Mouse (Mus musculus): ENCODE data around the gene Fitm2.
"Not testable (repeated sequence)": the region's sequence is repeated elsewhere in the genome, so short reads cannot be mapped to it uniquely, and the experiment has no call there.

Gene Fitm2

DNA sequence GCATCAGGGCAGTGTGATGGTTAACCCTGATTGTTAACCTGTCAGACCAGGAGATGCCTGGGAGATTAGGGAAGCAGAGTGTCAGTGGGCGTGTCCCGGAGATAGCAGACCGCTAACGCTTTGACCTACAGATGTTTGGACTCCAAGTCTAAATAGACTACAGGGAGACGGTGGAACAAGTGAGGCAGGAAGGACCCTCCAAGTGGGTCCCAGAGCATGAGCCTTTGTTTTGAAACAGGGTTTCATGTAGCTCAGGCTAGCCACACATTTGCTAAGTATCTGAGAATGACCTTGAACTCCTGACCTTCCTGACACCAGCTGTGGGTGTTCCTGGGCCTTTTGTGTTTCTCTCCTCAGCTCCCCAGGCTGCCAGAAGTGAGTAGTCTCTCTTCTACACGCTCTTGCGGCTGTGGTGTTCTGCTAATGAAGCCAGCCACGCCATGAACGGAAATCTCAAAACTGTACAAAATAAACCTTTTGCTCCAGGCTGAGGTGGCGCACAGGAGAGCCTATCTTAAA lies 9.1 kb downstream of the Fitm2 start:
- DNase-seq (ENCODE audit: low spot score in 2 of 2), result no peak

DNA sequence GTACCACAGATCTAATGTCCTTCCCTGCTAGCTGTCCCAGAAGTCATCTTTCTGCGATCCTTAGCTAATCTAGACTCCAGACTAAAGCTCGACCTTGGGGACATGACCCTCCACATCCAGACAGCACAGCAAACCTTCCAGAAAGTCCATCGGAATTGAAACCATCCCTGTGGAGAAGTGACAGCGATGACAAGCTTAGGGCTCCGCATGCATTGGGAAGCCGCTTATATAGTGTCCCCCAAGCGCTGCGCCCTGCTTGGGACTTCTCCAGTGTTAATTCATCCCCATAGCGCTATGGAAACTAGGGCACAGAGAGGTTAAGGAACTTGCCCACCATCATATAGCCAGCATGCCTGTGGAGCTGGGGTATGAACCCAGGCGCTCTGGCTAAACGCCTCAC lies 9.6 kb downstream of the Fitm2 start:
- no peak for DNase-seq (ENCODE audit: low spot score in 2 of 2)

DNA sequence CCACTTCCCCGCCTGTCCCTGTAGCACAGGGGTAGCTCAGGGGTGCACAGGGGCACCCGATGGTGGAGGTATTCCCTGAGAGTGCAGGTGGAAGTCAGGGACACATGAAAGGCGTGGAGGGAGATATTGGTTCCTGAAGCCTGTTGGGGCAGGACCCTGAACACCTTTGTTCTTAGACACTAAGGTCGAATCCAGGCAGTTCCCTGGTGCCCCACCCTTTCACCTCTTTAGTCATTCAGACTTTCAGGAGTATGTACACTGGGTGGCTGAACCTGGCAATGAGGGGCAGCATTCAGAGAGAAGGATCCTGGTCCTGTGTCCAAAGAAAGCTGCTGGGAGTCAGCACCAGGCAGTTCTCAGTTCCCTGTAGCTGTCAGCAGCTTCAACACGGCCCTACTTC lies 10.0 kb downstream of the Fitm2 start:
- DNase-seq (ENCODE audit: low spot score in 2 of 2), result no peak

- DNase-seq (ENCODE audit: low spot score in 2 of 2), result not testable (repeated sequence)
Measured at GRCm38 (mm10) chr2:163461307-163461706, 11.1 kb downstream of the Fitm2 start.

GRCm38 (mm10) chr2:163460622-163461021 lies 11.8 kb downstream of the Fitm2 start:
- no peak for DNase-seq (ENCODE audit: low spot score in 2 of 2)

GRCm38 (mm10) chr2:163459380-163459779 lies 13.0 kb downstream of the Fitm2 start:
- DNase-seq (ENCODE audit: low spot score in 2 of 2), result no peak

GRCm38 (mm10) chr2:163458539-163459265 lies 13.7 kb downstream of the Fitm2 start:
- DNase-seq (ENCODE audit: low spot score in 2 of 2), result no peak

GRCm38 (mm10) chr2:163453378-163453777 lies 19.1 kb downstream of the Fitm2 start:
- no peak for DNase-seq (ENCODE audit: low spot score in 2 of 2)

DNA sequence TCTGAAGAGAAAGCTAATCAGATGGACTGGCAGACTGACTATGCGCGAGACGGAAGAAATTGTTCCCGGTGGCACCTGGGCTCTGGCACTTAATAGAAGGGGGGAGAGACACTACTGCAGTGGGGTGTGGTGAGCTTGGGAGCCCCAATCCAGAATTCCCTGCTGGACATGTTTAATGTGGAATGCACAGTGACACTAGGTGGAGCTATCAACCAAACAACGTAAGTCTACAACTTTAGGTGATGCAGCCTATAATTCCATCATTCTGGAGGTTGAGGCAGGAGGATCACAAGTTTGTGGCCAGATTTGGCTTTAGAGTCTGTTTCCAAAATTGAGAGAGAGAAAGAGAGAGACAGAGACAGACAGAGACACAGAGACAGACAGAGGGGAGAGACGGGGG lies 19.7 kb downstream of the Fitm2 start:
- DNase-seq (ENCODE audit: low spot score in 2 of 2), result no peak

DNA sequence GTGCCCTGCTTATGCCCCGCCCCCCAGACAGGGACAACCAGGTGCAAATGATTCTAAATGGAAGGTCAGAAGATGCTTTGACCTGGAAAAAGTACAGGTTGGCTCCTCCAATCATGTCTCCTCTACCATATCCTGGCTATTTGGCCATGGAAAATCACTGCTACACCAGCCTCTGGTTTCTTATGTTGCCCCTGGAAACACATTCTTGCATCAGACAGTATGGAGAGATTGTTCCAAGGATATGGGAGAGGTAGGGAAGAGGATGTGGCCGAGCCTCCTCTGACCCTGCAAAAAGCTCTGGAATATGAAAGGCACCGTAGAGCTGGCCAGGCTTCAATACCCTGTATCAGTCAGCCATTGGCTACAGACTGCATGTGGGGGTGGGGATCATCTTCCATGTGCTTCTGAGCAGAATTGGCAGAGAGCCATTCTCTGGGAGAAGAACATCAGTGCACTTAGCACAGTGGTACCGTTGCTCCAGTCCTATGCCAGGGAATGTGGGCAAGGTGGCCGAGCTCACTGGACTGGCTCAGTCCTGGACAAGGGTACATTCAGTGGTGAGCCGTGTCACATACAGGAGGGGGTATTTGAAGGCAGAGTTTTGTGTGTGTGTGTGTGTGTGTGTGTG lies 21.6 kb downstream of the Fitm2 start:
- no peak for DNase-seq (ENCODE audit: low spot score in 2 of 2)

DNA sequence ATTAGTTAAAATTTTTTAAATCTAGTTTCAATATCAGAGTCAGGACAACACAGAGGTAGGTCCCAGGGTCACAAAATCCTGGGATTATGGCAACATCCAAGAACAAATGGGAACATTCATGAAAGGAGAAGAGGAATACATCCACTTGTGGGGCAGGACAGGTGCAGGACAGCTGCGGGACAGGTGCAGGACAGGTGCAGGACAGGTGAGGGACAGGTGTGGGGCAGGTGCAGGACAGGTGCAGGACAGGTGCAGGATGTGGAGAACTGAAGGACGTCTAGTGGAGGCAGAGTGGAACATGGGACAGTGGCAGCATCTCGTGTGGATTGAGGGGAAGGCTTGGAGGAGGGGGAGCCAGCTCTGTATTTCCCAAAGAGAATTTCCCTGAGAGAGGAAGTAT lies 23.2 kb downstream of the Fitm2 start:
- DNase-seq (ENCODE audit: low spot score in 2 of 2), result no peak

- DNase-seq (ENCODE audit: low spot score in 2 of 2), result no peak
Measured at GRCm38 (mm10) chr2:163447375-163447774, 25.1 kb downstream of the Fitm2 start.

DNA sequence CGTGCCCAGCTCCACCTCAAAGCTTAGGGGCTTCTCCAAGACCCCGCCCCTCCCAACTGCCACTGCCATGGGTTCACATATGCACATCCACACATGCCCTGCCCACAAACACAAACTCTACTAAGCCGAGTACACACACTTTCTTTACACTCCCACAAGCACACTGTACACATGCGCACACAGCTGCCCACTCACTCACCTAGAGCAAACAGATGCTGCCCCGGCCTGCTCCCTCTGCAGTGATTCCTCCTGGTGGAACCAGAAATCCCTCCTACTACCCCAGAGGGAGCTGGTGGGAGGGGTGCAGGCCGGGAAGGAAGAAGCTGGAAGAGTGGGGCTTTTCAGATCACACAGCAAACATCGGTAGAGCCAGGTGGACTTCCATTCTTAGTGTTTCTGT lies 28.4 kb downstream of the Fitm2 start:
- DNase-seq (ENCODE audit: low spot score in 2 of 2), result no peak

- no peak for DNase-seq (ENCODE audit: low spot score in 2 of 2)
Measured at GRCm38 (mm10) chr2:163443543-163443942, 28.9 kb downstream of the Fitm2 start.

GRCm38 (mm10) chr2:163439488-163439887 lies 32.9 kb downstream of the Fitm2 start:
- DNase-seq (ENCODE audit: low spot score in 2 of 2), result no peak

DNA sequence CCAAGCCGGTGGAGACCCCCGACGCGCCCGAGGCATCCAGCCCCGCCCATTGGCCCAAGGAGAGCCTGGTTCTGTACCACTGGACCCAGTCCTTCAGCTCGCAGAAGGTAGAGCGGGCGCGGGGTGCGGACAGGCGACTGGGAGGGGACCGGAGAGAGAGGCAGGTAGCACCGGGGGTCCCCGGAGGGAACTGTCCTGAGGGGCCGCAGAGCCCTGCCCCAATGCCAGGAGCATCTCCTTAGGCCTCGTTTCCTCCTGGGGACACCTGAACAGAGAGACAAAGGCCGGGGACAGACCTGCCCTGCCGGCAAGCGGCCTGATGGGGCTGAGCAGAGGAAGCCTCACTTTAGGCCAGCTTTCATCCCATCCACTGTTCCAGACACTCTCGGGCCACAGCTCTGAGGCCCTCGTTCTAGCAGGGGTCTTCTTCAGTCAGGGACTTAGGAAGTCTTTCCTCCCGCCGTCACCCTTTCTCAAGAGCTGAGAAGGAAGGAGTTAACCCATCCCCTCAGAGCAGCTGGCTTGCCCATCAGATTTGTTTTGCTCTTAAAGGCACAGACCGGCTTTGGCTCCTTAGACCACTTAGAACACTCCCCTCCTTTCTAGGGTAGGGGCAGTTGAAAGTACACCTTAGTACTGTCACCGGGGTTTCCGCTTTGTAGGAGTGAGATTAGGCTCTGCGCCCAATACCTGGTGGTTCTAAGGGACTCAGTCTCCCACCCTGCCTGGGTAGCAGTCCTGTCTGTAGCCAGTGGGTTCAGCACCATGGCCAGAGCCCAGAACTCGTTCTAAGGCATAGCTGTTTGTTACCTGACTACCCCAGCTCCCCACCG lies 33.6 kb downstream of the Fitm2 start:
- DNase-seq (ENCODE audit: low spot score in 2 of 2), result no peak

GRCm38 (mm10) chr2:163438246-163438618 lies 34.2 kb downstream of the Fitm2 start, which contains the start of gene Gdap1l1:
Gdap1l1 (plus strand) TSS chr2:163438476.
- DNase-seq (ENCODE audit: low spot score in 2 of 2), result no peak

DNA sequence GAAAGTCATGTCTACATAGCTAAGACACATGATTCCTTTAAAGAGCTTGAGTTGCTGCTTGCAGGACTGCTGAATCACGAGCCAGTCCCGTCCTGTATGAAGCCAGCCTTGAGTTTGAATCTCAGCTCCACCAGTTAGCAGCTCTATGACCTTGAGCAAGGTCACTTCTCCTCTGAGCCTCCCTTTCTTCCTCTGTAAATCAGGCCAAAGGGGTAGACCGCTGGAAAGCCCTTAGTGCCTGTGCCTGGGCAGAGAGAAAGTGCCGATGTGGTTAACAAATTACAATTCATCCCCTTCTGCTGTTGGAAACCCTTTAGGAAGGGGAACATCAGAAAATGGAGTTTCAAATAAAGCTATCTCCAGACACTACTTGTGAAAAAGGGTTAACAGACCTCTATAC lies 34.6 kb downstream of the Fitm2 start:
- DNase-seq (ENCODE audit: low spot score in 2 of 2), result no peak

DNA sequence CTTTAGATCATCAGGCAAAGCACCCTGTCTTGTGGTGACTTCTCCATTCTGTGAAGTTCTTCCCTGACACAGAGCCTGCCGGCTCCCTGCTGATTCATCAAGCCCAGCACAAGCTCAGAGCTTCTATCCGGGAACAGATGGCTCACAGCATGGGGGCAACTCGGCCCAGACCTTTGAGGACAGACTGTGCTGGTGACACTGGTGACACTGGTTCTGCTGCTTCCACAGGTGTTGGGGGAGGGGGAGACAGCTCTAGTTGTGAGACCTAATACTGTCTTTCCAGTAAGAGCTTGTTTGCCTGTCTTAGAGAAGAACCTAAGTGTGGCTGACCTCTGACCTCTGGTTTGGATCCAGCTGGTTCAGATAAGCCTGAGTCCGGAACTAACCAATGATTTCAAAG lies 38.5 kb downstream of the Fitm2 start:
- DNase-seq (ENCODE audit: low spot score in 2 of 2), result no peak

- DNase-seq (ENCODE audit: low spot score in 2 of 2), result no peak
Measured at GRCm38 (mm10) chr2:163431289-163431688, 41.1 kb downstream of the Fitm2 start.

DNA sequence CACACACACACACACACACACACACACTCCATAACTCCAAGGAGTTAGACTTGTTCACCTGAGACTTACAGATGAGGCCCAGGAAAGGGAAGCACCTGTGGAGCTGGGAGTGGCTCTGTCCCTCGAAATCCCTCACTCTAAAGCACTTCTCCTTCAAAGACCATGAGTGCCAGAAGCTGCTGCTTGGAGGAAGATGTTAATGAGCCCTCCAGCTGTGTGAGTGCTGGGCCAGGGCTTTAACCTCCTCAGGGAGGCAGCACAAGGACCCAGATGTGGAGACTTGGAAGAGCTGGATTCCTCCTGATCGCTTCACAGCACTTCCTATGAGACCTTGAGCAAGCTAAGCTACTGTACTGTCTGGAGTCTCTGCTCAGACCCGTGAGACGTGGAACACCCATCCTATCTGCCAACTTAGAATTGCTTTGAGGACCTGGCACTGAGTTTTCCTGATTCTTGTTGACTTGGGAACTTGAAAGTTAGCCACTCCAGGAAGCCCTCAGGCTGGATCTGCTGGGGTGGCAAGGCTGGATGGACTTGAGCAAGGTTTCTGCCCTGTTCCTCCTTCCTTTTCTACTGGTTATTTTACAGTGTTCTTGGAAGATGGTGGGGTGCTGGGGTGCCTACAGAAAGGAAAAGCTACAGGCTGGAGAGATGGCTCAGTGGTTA lies 44.0 kb downstream of the Fitm2 start:
- DNase-seq (ENCODE audit: low spot score in 2 of 2), result no peak

DNA sequence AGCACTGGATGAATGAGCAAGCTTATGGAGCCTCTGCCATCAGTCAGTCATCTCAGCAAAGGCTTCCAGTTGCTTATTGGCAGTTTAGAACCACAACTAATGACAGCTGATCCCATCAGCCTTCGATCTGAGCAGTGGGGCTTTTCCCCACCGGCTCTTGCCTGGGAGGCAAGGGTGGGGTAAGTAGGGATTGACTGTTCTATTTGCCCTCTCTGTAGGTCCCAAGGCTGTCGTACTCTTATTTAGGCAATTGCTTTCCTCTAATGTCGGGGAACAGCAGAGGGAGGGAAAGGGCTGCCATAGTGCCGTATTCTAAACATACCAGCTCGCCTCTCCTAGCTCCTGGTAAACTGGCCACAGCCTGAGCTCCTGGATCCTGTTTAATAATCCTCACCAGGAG lies 47.8 kb downstream of the Fitm2 start, which contains the start of gene Oser1:
Gene Oser1 (minus strand): TSS at position 101 of the 400 bp plus-strand sequence.
- DNase-seq (ENCODE audit: low spot score in 2 of 2), result no peak
